Mouse (Mus musculus) thymus, postnatal 0 days (tissue): ENCODE measurements around the gene C1rb. TPM values are rescaled to one million over a fixed set of nuclear protein-coding genes. Genes with fewer than 3 reads are reported as not detected.
"Not testable (repeated sequence)": the region's sequence is repeated elsewhere in the genome, so short reads cannot be mapped to it uniquely, and the experiment has no call there.

ENCODE experiments used
- DNase-seq: peaks from one replicate; pipeline ENCODE4 v3.0.0-alpha.2; 2015; ENCODE audit warnings: low spot score
- polyA plus RNA-seq: library from polyadenylated mRNA; unstranded; fragments of >200 nt; fragmentation: Nextera tagmentation; extraction: Ambion mirVana; gene quantifications from 2 replicates; pipeline ENCODE4 v1.2.1, GENCODE M21; 2015

Gene C1rb
- polyA plus RNA-seq, 1 experiment from 2014 or later, result not detected

- DNase-seq, result no peak
Measured at GRCm38 (mm10) chr6:124593121-124593520, 23.0 kb downstream of the C1rb start.

GRCm38 (mm10) chr6:124602031-124602430, 31.9 kb downstream of the C1rb start:
- no peak for DNase-seq

GRCm38 (mm10) chr6:124625612-124626011, 55.5 kb downstream of the C1rb start:
- DNase-seq, result no peak

GRCm38 (mm10) chr6:124626184-124626583, 56.1 kb downstream of the C1rb start:
- DNase-seq, result not testable (repeated sequence)

GRCm38 (mm10) chr6:124630763-124631162, 60.7 kb downstream of the C1rb start:
- DNase-seq, result no peak

Other genes starting within 250 kb of the C1rb start
- 26.4 and 29.9 TPM in 2 replicates for gene Pex5, start 155.2 kb upstream of the C1rb start, polyA plus RNA-seq
- 2.7 and 2.9 TPM in 2 replicates for gene Clstn3, start 105.5 kb upstream of the C1rb start, polyA plus RNA-seq
- 0.67 and 0.85 TPM in 2 replicates for gene C1rl, start 77.2 kb upstream of the C1rb start, polyA plus RNA-seq
- gene C1ra, start 57.9 kb upstream of the C1rb start, polyA plus RNA-seq, result 6.5 and 7.4 TPM in 2 replicates
- 10.1 and 11.2 TPM in 2 replicates for gene C1s1, start 27.9 kb upstream of the C1rb start, polyA plus RNA-seq
- gene C1s2, start 65.8 kb downstream of the C1rb start, polyA plus RNA-seq, result 0.10 and 0.15 TPM in 2 replicates
- gene Lpcat3, start 92.7 kb downstream of the C1rb start, polyA plus RNA-seq, result 77.7 and 80.4 TPM in 2 replicates
- 368 and 388 TPM in 2 replicates for gene Emg1, start 141.9 kb downstream of the C1rb start, polyA plus RNA-seq
- 321 and 329 TPM in 2 replicates for gene Phb2, start 142.0 kb downstream of the C1rb start, polyA plus RNA-seq
- gene Ptpn6, start 168.4 kb downstream of the C1rb start, polyA plus RNA-seq, result 157 and 167 TPM in 2 replicates
- gene Grcc10, start 171.1 kb downstream of the C1rb start, polyA plus RNA-seq, result 541 and 549 TPM in 2 replicates
- gene Gm45234, start 185.7 kb downstream of the C1rb start, polyA plus RNA-seq, result not detected in 2 replicates
- gene Atn1, start 186.2 kb downstream of the C1rb start, polyA plus RNA-seq, result 4.5 and 4.7 TPM in 2 replicates
- 3.8 TPM in 2 replicates for gene Eno2, start 199.4 kb downstream of the C1rb start, polyA plus RNA-seq
- gene Lrrc23, start 209.4 kb downstream of the C1rb start, polyA plus RNA-seq, result 2.4 and 3.2 TPM in 2 replicates
- gene Spsb2, start 238.4 kb downstream of the C1rb start, polyA plus RNA-seq, result 8.9 and 9.4 TPM in 2 replicates
- gene Tpi1, start 244.0 kb downstream of the C1rb start, polyA plus RNA-seq, result 231 and 275 TPM in 2 replicates